Mouse (Mus musculus) layer of hippocampus, adult 2 months (tissue): ENCODE measurements at regions not wholly inside any gene's neighbourhood (a gene's known extent, or its start where the extent isn't known, plus 50 kb on each side); places are given as distances from the start of the nearest gene placed in this dataset.

Source experiments
- DNase-seq, 2 experiments: peaks; one replicate each; pipeline ENCODE4 v3.0.0; 2022; ENCODE audit warnings: low spot score in 2 of 2
- H3K27ac ChIP-seq: fragments of 200-600 bp; 2 replicates; pipeline ENCODE4 v1.8.1; 2022
- H3K4me3 ChIP-seq: fragments of 200-600 bp; 2 replicates; pipeline ENCODE4 v1.8.1; 2022; ENCODE audit warnings: mild to moderate bottlenecking
- CTCF ChIP-seq: fragments of 200-600 bp; conservative IDR thresholded peaks from 2 replicates; pipeline ENCODE4 v1.8.1; 2022; ENCODE audit warnings: antibody characterized with exemption, mild to moderate bottlenecking, moderate library complexity

- TF ChIP-seq CTCF, result no peak
- Histone ChIP-seq H3K27ac (no peak overlapping the region), H3K4me3 (no peak overlapping the region)
- DNase-seq, result no peak
Measured at GRCm38 (mm10) chr16:8246445-8246844, 178.5 kb downstream of the Tmem114 start.

- TF ChIP-seq CTCF, result no peak
- H3K27ac ChIP-seq, result no peak overlapping the region
- no peak for DNase-seq
- H3K4me3 ChIP-seq, result no peak overlapping the region
Measured at GRCm38 (mm10) chr16:8245612-8246011, 179.3 kb downstream of the Tmem114 start.

GRCm38 (mm10) chr16:8234351-8234750 is 190.6 kb downstream of the Tmem114 start:
- Histone ChIP-seq H3K4me3 (no peak overlapping the region), H3K27ac (no peak overlapping the region)
- no peak for TF ChIP-seq CTCF
- no peak for DNase-seq

- DNase-seq, result no peak
- Histone ChIP-seq H3K27ac (no peak overlapping the region), H3K4me3 (no peak overlapping the region)
- no peak for TF ChIP-seq CTCF
Measured at GRCm38 (mm10) chr16:8232079-8232478, 192.9 kb downstream of the Tmem114 start.

- no peak for TF ChIP-seq CTCF
- H3K27ac ChIP-seq, result no peak overlapping the region
- no peak for DNase-seq
- no peak overlapping the region for H3K4me3 ChIP-seq
Measured at GRCm38 (mm10) chr16:8223625-8224300, 201.2 kb downstream of the Tmem114 start.

- no peak for TF ChIP-seq CTCF
- H3K4me3 ChIP-seq, result no peak overlapping the region
- no peak for DNase-seq
- H3K27ac ChIP-seq, result peak overlapping the region; percentile 18; the same call in 1 of the 2 replicates
Measured at GRCm38 (mm10) chr16:8208251-8209181, 216.4 kb downstream of the Tmem114 start.

GRCm38 (mm10) chr16:8205014-8205413 is 219.9 kb downstream of the Tmem114 start:
- Histone ChIP-seq H3K27ac (no peak overlapping the region), H3K4me3 (no peak overlapping the region)
- no peak for DNase-seq
- no peak for TF ChIP-seq CTCF

GRCm38 (mm10) chr16:8201306-8201705 is 223.6 kb downstream of the Tmem114 start:
- Histone ChIP-seq H3K27ac (no peak overlapping the region), H3K4me3 (no peak overlapping the region)
- no peak for TF ChIP-seq CTCF
- no peak for DNase-seq

- no peak for DNase-seq
- H3K27ac ChIP-seq, result no peak overlapping the region
- no peak for TF ChIP-seq CTCF
- H3K4me3 ChIP-seq, result no peak overlapping the region
Measured at GRCm38 (mm10) chr16:8198771-8199562, 226.0 kb downstream of the Tmem114 start.

GRCm38 (mm10) chr16:8189472-8190240 is 235.3 kb downstream of the Tmem114 start:
- no peak for TF ChIP-seq CTCF
- H3K27ac ChIP-seq, result no peak overlapping the region
- no peak for DNase-seq
- H3K4me3 ChIP-seq, result no peak overlapping the region

- H3K4me3 ChIP-seq, result no peak overlapping the region
- no peak overlapping the region for H3K27ac ChIP-seq
- TF ChIP-seq CTCF, result no peak
- no peak for DNase-seq
Measured at GRCm38 (mm10) chr16:8189071-8189470, 235.9 kb downstream of the Tmem114 start.

- DNase-seq, result peak in 1 of 2 experiments; percentile 21
- TF ChIP-seq CTCF, result no peak
- H3K4me3 ChIP-seq, result no peak overlapping the region
- H3K27ac ChIP-seq, result no peak overlapping the region
Measured at GRCm38 (mm10) chr16:8188505-8188904, 236.4 kb downstream of the Tmem114 start.

GRCm38 (mm10) chr16:8184781-8185180 is 240.2 kb downstream of the Tmem114 start:
- DNase-seq, result no peak
- Histone ChIP-seq H3K27ac (no peak overlapping the region), H3K4me3 (no peak overlapping the region)
- no peak for TF ChIP-seq CTCF
